Mouse (Mus musculus): ENCODE results near the gene Aox2.

DNA sequence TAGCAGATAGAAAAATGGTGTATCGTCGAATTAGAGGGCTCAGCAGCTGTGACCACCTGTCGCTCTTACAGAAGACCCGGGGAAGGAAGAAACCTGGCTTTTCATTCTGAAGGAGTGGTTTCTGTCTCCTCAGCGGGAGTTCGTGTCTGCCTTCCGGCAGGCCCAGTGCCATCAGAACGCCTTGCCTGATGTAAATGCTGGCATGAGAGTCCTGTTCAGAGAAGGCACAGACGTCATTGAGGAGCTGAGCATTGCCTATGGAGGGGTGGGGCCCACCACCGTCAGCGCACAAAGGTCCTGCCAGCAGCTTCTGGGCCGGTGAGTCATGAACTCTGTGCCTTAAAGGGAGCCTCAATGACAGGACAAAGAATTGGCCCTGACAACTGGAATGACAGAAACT lies 26.2 kb downstream of the Aox2 start:
- TF ChIP-seq POLR2A (IDR thresholded peaks at IDR 0.05; ENCODE audit: low read depth, low read length) (peak; percentile 57; the same call in 1 of the 2 replicates), CTCF (IDR thresholded peaks at IDR 0.05; ENCODE audit: extremely low read depth, insufficient read length, insufficient replicate concordance, low read depth, low read length) (no peak)
